Mouse (Mus musculus) olfactory bulb, adult 2 months (tissue): Measurements from ENCODE around the gene Sclt1.

Source experiments
- CTCF ChIP-seq: fragments of 200-500 bp; IDR thresholded peaks from 2 replicates; pipeline ENCODE4 v1.5.1; 2012; ENCODE audit warnings: low read depth, mild to moderate bottlenecking, low read length, moderate library complexity; ENCODE audit not compliant: insufficient read depth
- POLR2A ChIP-seq: fragments of 200-500 bp; IDR thresholded peaks from 2 replicates; pipeline ENCODE4 v1.6.1; 2012; ENCODE audit warnings: mild to moderate bottlenecking, low read depth, low read length, moderate library complexity; ENCODE audit not compliant: insufficient read depth

DNA sequence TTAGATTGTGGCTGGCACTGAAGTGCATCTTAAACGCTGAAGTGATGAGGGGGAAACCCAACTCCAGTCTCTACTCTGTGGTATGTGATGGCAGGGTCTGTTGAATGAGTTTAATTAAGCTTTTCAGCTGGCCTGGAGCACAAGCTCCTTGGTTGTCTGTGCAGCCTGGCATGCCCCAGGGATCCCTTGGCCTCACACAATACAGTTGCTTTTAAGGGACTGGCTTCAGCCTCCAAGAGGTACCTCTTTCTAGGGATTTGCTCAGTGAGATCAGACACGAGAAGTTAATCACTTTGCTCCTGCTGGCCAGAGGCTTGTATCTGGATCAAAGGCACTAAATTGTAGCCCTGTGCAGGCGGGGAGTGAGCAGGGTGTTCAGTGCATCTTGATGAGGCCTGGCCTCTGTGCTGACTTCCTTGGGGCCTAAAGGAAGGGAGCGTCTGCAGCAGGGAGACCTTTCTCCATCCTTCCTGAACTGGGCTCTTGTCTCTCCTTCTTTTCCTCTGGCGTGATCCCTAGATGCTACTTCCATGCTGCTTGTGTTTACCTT is 138.8 kb downstream of the Sclt1 start:
- no peak for TF ChIP-seq POLR2A
- no peak for TF ChIP-seq CTCF
